Mouse (Mus musculus) MEL (cell line): ENCODE measurements around the gene Zdhhc14.

Source experiments
- CHD1 ChIP-seq: IDR thresholded peaks from 2 replicates; pipeline ENCODE4 v1.6.1; 2012; ENCODE audit warnings: low read depth, mild to moderate bottlenecking, inconsistent platforms, low read length, improper control_type of control experiment
- CTCF ChIP-seq, 3 experiments: IDR thresholded peaks in 2 of 3; conservative IDR thresholded peaks in 1 of 3; 2 replicates each; pipeline ENCODE4 v1.5.1; 2011 to 2012; ENCODE audit warnings: low read length in 3 of 3, low read depth in 2 of 3, mild to moderate bottlenecking in 2 of 3, improper control_type of control experiment in 1 of 3, inconsistent platforms in 1 of 3, mixed read lengths in 1 of 3, moderate library complexity in 1 of 3; ENCODE audit not compliant: control insufficient read depth in 1 of 3, insufficient read depth in 1 of 3, poor library complexity in 1 of 3, severe bottlenecking in 1 of 3
- E2F4 ChIP-seq: IDR thresholded peaks from 2 replicates; pipeline ENCODE4 v1.6.1; 2011; ENCODE audit warnings: low read depth, low read length, improper control_type of control experiment, borderline replicate concordance
- HCFC1 ChIP-seq: IDR thresholded peaks from 2 replicates; pipeline ENCODE4 v1.6.1; 2012; ENCODE audit warnings: low read depth, mild to moderate bottlenecking, inconsistent platforms, low read length, improper control_type of control experiment, moderate library complexity
- SIN3A ChIP-seq: IDR thresholded peaks from 2 replicates; pipeline ENCODE4 v1.6.1; 2012; ENCODE audit warnings: low read length, improper control_type of control experiment, inconsistent platforms
- UBTF ChIP-seq: IDR thresholded peaks from 2 replicates; pipeline ENCODE4 v1.6.1; 2012; ENCODE audit warnings: low read depth, mild to moderate bottlenecking, inconsistent platforms, low read length, improper control_type of control experiment, moderate library complexity, borderline replicate concordance; ENCODE audit not compliant: insufficient read depth

DNA sequence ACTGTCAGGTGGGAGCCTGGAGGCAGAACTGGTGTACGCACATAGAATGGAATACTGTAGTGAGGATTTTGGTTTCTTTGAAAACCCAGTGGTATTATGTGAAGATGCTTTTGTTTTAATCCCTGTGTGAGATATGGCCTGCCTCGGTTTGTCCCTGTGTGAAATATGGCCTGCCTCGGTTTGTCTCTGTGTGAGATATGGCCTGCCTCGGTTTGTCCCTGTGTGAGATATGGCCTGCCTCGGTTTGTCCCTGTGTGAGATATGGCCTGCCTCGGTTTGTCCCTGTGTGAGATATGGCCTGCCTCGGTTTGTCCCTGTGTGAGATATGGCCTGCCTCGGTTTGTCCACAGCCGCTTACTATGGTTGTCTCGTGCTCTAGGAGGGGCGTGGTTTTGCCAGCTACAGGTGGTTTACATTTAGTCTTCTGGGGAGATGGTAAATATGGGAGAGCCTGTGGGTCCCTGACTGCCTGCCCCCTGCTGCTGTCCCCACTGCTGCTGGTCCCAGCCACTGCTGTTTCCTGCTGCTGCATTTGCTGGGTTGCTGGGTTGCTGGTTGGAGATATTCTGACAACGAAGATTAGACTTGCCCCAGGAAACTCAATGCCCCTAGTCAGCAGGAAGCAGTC lies 299.9 kb downstream of the Zdhhc14 start:
- TF ChIP-seq CHD1 (no peak), E2F4 (no peak), CTCF (IDR thresholded peaks at IDR 0.05 in 2 of 3, conservative IDR thresholded peaks at IDR 0.05 in 1 of 3; ENCODE audit: control insufficient read depth in 1 of 3, insufficient read depth in 1 of 3, low read depth in 2 of 3, low read length in 3 of 3, poor library complexity in 1 of 3, severe bottlenecking in 1 of 3) (no peak), HCFC1 (no peak), SIN3A (peak; percentile 57), UBTF (no peak)
